Mouse (Mus musculus) intestine, postnatal 0 days (tissue): Measurements from ENCODE around the gene Pi4ka. TPM values are rescaled to one million over a fixed set of nuclear protein-coding genes. Genes with fewer than 3 reads are reported as not detected.

ENCODE experiments used
- ATAC-seq: fragments of 200-750 bp; cut with Nextera tagmentation; 2 replicates; pipeline ENCODE4 v1.8.0; 2017; ENCODE audit warnings: mild to moderate bottlenecking, moderate TSS enrichment, moderate library complexity
- H3K27ac ChIP-seq: fragments of 300-500 bp; sonication (generic); 2 replicates; pipeline ENCODE4 v1.5.1; 2014; ENCODE audit warnings: mild to moderate bottlenecking, low read depth, low read length, moderate library complexity
- H3K27me3 ChIP-seq: fragments of 300-500 bp; sonication (generic); replicated peaks from 2 replicates; pipeline ENCODE4 v1.6.1; 2014; ENCODE audit warnings: low read length, mixed read lengths; ENCODE audit not compliant: control insufficient read depth, insufficient read depth
- H3K36me3 ChIP-seq: fragments of 300-500 bp; sonication (generic); 2 replicates; pipeline ENCODE4 v1.6.1; 2014; ENCODE audit warnings: mild to moderate bottlenecking, moderate library complexity; ENCODE audit not compliant: control insufficient read depth, insufficient read depth
- H3K4me1 ChIP-seq: fragments of 300-500 bp; sonication (generic); replicated peaks from 2 replicates; pipeline ENCODE4 v1.6.1; 2014; ENCODE audit warnings: antibody characterized with exemption, low read length, mixed read lengths; ENCODE audit not compliant: control insufficient read depth, insufficient read depth
- H3K4me2 ChIP-seq: fragments of 300-500 bp; sonication (generic); replicated peaks from 2 replicates; pipeline ENCODE4 v1.6.1; 2014; ENCODE audit warnings: low read depth, mild to moderate bottlenecking, moderate library complexity
- H3K4me3 ChIP-seq: fragments of 300-500 bp; sonication (generic); 2 replicates; pipeline ENCODE4 v1.5.1; 2014; ENCODE audit warnings: low read depth, low read length
- H3K9ac ChIP-seq: fragments of 300-500 bp; sonication (generic); 2 replicates; pipeline ENCODE4 v1.6.1; 2014; ENCODE audit warnings: mild to moderate bottlenecking, low read depth, low read length
- H3K9me3 ChIP-seq: fragments of 300-500 bp; sonication (generic); 2 replicates; pipeline ENCODE4 v1.6.1; 2016; ENCODE audit warnings: mixed run types; ENCODE audit not compliant: control insufficient read depth
- CTCF ChIP-seq: sonication (generic); IDR thresholded peaks from 2 replicates; pipeline ENCODE4 v1.5.1; 2016; ENCODE audit warnings: low read depth, mild to moderate bottlenecking, control low read depth, antibody characterized with exemption, moderate library complexity
- WGBS: fragments of 180-500 bp; shearing (Covaris S2); extraction: QIAGEN DNeasy Blood & Tissue Kit; methylation state at CpG from one replicate; pipeline ENCODE4 v1.1.7; 2014; 5-methylcytosine and 5-hydroxymethylcytosine counted together
- polyA plus RNA-seq: library from polyadenylated mRNA; unstranded; fragments of >200 nt; fragmentation: Nextera tagmentation; extraction: Ambion mirVana; gene quantifications from 2 replicates; pipeline ENCODE4 v1.2.1, GENCODE M21; 2015

The Pi4ka gene
- polyA plus RNA-seq, 1 experiment from 2014 or later: 20.5 TPM

DNA sequence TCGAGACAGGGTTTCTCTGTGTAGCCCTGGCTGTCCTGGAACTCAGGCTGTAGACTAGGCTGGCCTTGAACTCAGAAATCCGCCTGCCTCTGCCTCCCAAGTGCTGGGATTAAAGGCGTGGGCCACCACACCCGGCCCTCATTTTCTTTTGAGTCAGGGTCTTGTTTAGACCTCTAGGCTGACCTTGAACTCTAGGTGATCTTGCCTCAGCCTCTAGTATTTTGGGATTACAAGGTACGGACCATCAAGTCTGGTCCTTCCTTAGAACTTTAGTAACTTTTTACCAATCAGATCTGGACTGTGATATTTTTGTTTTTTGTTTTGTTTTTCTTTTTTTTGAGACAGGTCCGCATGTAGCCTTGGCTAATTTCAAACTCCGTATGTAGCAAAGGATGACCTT is 130.4 kb downstream of the Pi4ka start, which contains the start of gene Tmem191c:
Gene Tmem191c, plus strand, starts transcription at position 357 of the 400 bp plus-strand sequence.
- Histone ChIP-seq H3K4me3 (peak within 1 kb of the TSS; percentile 56), H3K4me2 (peak within 1 kb of the TSS; percentile 98), H3K4me1 (peaks cover 9% of the 10 kb centered on the region), H3K9ac (peak within 1 kb of the TSS; percentile 45), H3K27me3 (peaks cover 16% of the 10 kb centered on the region; the same call in 1 of the 2 replicates), H3K36me3 (peaks cover 5% of the 10 kb centered on the region; the same call in 1 of the 2 replicates), H3K27ac (0 out of 2 replicates have a peak within 1 kb of the TSS, but pooled peaks have one; percentile 46), H3K9me3 (no peaks in the 10 kb centered on the region)
- 62% methylated on average over 7 of the region's 7 CpGs for WGBS
- no peak for ATAC-seq
- TF ChIP-seq CTCF: no peak

DNA sequence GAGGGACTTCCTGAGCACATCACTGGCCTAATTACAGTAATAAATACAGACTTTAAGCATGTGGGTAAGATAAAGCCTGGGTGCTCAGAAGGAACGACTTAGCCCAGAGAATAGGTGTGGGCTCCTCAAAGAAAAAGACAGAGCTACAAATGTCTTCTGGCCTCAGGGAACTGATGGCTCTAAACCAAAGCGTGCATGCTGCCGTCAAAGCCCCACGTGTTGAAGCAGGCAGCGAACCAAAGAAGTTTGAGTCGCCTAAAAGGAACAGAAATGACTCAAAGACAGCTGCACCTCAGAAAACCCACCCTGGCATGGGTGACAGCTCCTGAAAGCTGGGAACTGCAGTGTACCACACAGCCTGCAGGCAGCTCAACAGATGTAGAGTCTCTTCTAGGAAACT is 134.3 kb downstream of the Pi4ka start:
- 73% methylated on average over 6 of the region's 6 CpGs for WGBS
- TF ChIP-seq CTCF: no peak

DNA sequence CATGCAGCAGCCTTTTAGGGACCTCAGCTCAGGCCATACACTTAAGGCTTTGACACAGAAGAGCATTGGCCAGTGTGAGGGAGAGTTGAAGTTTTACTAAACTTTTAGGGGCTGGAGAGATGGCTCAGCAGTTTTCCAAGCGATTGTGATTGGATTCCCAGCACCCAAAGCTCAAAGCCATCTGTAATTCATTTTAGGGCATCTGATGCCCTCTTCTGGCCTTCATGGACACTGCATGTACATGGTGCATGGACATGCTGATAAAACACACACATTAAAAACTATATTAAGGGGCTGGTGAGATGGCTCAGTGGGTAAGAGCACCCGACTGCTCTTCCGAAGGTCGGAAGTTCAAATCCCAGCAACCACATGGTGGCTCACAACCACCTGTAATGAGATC is 135.0 kb downstream of the Pi4ka start:
- no peak overlapping the region for H3K9ac ChIP-seq
- TF ChIP-seq CTCF: peak; percentile 66
- no peak overlapping the region for H3K4me3 ChIP-seq
- no peak overlapping the region for H3K27ac ChIP-seq
- no peaks in the 10 kb centered on the region for H3K36me3 ChIP-seq
- 75% methylated on average over 4 of the region's 4 CpGs for WGBS
- H3K9me3 ChIP-seq: no peaks in the 10 kb centered on the region
- H3K4me2 ChIP-seq: no peak overlapping the region
- H3K27me3 ChIP-seq: no peaks in the 10 kb centered on the region
- H3K4me1 ChIP-seq: no peaks in the 10 kb centered on the region
- no peak for ATAC-seq

More for the DNA sequence above, 134.3 kb downstream of the Pi4ka start:
- H3K9ac ChIP-seq: no peak overlapping the region
- H3K4me1 ChIP-seq: no peaks in the 10 kb centered on the region
- 0 out of 2 replicates have a peak, but pooled peaks cover 4% of the 10 kb centered on the region for H3K27me3 ChIP-seq
- no peak for ATAC-seq
- H3K27ac ChIP-seq: no peak overlapping the region
- H3K4me3 ChIP-seq: no peak overlapping the region
- no peaks in the 10 kb centered on the region for H3K36me3 ChIP-seq
- no peak overlapping the region for H3K4me2 ChIP-seq
- H3K9me3 ChIP-seq: no peaks in the 10 kb centered on the region

DNA sequence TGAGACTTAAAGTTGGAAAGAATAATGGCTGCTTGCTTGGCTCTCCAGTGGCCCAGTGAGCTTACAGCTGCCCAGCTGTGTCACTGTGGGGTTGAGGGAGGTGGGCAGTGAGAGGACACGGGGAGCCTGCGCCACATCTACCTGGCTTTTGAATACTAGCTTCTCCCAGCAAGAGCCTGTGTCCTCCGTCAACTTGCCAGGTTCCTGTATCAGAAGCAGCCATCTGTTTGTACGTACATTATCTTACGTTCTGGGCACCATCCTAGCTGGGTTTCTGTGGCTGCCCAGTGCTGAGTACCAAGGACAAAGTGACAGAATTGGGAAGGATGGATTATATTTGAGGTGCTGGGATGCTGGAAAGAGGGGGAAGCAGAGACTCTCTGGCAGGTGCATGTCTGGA is 136.2 kb downstream of the Pi4ka start:
- no peak for ATAC-seq
- WGBS: 90% methylated on average over 5 of the region's 5 CpGs
- H3K9ac ChIP-seq: no peak overlapping the region
- H3K27ac ChIP-seq: no peak overlapping the region
- no peak for TF ChIP-seq CTCF
- H3K27me3 ChIP-seq: no peaks in the 10 kb centered on the region
- no peaks in the 10 kb centered on the region for H3K9me3 ChIP-seq
- H3K4me1 ChIP-seq: no peaks in the 10 kb centered on the region
- no peak overlapping the region for H3K4me2 ChIP-seq
- H3K36me3 ChIP-seq: no peaks in the 10 kb centered on the region
- H3K4me3 ChIP-seq: no peak overlapping the region

DNA sequence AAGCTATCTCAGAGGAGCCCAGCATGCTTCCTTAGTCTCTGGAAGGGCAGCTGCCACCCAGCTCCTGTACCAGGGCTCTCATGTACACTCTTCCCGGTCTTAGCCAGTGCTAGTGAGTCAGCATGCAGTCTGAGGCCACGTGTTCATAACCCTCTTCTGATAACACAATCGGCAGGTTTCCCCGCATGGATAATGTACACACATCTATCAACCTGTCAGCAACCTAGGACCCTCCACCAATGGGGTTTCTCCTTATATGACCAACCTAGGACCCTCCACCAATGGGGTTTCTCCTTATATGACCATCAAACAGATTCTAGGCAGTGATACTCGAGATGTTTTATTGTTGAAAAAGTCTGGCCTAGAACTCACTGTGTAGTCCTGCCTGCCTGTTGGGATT is 138.2 kb downstream of the Pi4ka start:
- WGBS: 35% methylated on average over 5 of the region's 5 CpGs
- no peaks in the 10 kb centered on the region for H3K4me1 ChIP-seq
- ATAC-seq: no peak

DNA sequence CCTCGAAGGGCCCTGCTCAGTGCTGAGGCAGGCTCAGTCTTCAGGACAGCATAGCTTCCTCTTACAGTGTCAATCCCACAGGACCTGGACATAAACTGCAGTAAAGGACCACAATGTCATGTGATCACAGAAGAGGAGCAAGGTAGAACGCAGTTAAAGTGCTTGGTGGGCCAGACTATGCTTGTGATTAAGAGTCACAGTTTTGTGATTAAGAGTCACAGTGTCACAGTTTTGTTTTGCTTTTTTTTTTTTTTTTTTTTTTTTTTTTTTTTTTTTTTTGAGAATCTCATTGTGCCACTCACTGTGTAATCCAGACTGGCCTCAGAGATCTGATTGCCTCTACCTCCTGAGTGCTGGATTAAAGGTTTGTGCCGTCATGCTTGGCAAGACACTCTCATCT is 140.0 kb downstream of the Pi4ka start:
- 73% methylated on average over 3 of the region's 3 CpGs for WGBS
- Histone ChIP-seq H3K4me1 (no peaks in the 10 kb centered on the region), H3K27ac (no peak overlapping the region), H3K9me3 (no peaks in the 10 kb centered on the region), H3K4me2 (no peak overlapping the region), H3K9ac (no peak overlapping the region), H3K27me3 (no peaks in the 10 kb centered on the region), H3K4me3 (no peak overlapping the region), H3K36me3 (0 out of 2 replicates have a peak, but pooled peaks cover 6% of the 10 kb centered on the region)
- TF ChIP-seq CTCF: no peak
- ATAC-seq: no peak

More for the DNA sequence above, 138.2 kb downstream of the Pi4ka start:
- no peak for TF ChIP-seq CTCF
- Histone ChIP-seq H3K4me2 (no peak overlapping the region), H3K36me3 (no peaks in the 10 kb centered on the region), H3K4me3 (no peak overlapping the region), H3K27ac (no peak overlapping the region), H3K27me3 (no peaks in the 10 kb centered on the region), H3K9me3 (no peaks in the 10 kb centered on the region), H3K9ac (no peak overlapping the region)

DNA sequence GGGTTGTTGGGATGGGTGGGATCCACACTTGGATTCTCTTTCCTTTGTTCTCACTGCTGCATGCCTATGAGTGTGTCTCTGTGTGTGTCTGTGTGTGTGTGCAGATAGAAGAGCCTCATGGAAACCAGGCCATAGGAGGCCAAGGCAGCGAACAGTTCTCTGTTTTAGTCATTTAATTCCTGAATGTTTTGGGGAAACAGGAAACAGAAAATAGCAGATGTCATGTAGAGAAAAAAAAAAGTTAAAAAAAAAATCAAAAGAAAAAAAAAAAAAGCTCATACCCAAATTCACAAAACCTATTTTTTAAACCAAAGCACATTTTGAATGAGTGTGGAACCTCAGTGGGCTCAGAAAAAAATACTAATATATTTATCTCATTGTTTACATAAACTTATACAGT is 144.8 kb downstream of the Pi4ka start:
- TF ChIP-seq CTCF: no peak
- WGBS: 91% methylated on average over 1 of the region's 1 CpGs
- H3K4me1 ChIP-seq: no peaks in the 10 kb centered on the region
- H3K27ac ChIP-seq: no peak overlapping the region
- no peak for ATAC-seq
- no peak overlapping the region for H3K4me3 ChIP-seq
- H3K9ac ChIP-seq: no peak overlapping the region
- peaks cover 36% of the 10 kb centered on the region for H3K36me3 ChIP-seq
- H3K4me2 ChIP-seq: no peak overlapping the region
- H3K9me3 ChIP-seq: no peaks in the 10 kb centered on the region
- no peaks in the 10 kb centered on the region for H3K27me3 ChIP-seq
